Mouse (Mus musculus) neutrophil, adult 5-6 weeks (primary cell): ENCODE measurements around the gene Zgrf1. TPM values are rescaled to one million over a fixed set of nuclear protein-coding genes. Genes with fewer than 3 reads are reported as not detected.

Source experiments
- ATAC-seq: fragments of 151-379, 151-347 bp; 2 replicates; pipeline ENCODE4 v1.8.0; 2017; ENCODE audit warnings: mild to moderate bottlenecking, moderate TSS enrichment; ENCODE audit not compliant: insufficient number of reproducible peaks, poor library complexity, low FRiP score, severe bottlenecking; ENCODE audit errors: extremely low read depth
- total RNA-seq: library from RNA; stranded (forward); fragments of 200-1000 nt; gene quantifications from 2 replicates; pipeline ENCODE4 v1.2.3, GENCODE M21; 2017

Gene Zgrf1
- total RNA-seq, 1 experiment from 2014 or later = 4.5 TPM

DNA sequence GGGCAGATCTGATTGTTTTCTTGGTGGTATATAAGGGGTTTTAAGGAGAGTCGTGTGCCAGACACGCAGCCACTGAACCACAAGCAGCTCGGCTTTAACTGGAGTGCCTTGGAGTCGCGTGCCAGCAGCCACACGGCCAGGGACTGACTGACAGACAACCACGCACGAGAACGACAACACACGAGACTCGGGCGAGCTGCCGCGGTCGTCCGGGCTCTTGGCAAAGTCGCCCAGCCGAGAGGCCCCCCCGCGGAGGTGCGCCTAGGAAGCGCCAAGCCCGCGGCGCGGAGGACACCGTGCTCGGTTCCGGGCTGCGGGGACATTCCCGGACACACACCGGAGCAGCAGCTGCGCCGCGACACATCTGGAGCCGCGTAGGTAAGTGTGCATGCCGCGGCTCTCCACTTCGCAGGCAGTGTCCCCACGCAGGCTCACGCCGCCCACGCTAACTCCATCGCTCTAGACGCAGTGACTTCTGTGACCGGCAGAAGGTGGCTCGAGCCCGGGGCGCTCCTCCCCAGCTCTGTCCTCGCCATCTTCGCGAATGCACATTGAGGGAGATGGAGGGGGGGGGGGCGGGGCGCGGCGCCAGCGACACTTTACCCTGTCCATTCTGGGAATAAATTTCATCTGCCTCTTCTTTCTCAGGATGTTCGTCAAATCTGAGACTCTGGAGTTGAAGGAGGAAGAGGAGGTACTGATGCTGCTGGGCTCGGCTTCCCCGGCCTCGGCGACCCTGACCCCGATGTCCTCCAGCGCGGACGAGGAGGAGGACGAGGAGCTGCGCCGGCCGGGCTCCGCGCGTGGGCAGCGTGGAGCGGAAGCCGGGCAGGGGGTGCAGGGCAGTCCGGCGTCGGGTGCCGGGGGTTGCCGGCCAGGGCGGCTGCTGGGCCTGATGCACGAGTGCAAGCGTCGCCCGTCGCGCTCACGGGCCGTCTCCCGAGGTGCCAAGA lies 80.1 kb downstream of the Zgrf1 start, which contains the start of gene Neurog2:
Gene Neurog2 (plus strand): TSS at position 56 of the 953 bp plus-strand sequence.
- peak; percentile 31; the same call in 1 of the 2 replicates for ATAC-seq

DNA sequence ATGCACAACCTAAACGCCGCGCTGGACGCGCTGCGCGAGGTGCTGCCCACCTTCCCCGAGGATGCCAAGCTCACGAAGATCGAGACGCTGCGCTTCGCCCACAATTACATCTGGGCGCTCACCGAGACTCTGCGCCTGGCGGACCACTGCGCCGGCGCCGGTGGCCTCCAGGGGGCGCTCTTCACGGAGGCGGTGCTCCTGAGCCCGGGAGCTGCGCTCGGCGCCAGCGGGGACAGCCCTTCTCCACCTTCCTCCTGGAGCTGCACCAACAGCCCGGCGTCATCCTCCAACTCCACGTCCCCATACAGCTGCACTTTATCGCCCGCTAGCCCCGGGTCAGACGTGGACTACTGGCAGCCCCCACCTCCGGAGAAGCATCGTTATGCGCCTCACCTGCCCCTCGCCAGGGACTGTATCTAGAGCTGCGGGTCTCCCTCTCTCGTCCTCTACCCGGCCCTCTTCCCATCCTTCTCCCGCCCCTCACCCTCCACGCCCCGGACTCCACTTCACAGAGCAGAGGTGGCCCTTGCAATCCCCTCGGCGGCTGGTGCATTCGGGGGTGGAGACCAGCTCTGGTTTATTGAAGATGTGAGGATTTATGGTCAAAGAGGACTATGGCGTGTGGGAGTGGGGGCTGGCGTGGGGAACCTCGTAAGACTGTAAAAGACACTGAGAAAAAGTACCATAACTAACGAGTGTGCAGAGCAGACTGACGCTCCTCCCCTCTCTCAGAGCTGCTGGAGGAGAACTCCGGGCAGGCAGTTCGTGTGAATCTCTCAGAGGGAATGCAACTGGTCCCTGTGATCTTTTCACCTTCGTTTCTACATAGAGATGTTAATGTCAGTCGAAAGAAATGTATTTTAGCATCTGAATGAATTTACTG lies 81.1 kb downstream of the Zgrf1 start:
- ATAC-seq = peak; percentile 56

DNA sequence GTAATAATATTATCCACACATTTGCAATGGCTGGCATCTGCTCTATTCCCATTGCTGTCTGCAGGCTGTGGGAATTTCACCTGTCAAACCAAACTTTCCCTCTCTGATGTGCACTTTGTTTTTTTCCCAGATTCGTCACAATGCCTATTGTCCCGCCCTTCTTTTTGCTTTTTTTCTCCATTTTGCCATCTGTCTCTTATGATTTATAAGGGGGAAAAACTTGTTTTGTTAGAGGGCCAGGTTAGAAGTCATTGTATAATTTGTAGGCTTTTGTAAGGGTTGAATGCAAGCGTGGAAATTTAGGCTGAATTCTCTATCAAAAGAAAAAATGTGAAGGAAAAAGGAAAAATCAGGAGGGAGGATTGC lies 81.7 kb downstream of the Zgrf1 start:
- ATAC-seq = no peak

DNA sequence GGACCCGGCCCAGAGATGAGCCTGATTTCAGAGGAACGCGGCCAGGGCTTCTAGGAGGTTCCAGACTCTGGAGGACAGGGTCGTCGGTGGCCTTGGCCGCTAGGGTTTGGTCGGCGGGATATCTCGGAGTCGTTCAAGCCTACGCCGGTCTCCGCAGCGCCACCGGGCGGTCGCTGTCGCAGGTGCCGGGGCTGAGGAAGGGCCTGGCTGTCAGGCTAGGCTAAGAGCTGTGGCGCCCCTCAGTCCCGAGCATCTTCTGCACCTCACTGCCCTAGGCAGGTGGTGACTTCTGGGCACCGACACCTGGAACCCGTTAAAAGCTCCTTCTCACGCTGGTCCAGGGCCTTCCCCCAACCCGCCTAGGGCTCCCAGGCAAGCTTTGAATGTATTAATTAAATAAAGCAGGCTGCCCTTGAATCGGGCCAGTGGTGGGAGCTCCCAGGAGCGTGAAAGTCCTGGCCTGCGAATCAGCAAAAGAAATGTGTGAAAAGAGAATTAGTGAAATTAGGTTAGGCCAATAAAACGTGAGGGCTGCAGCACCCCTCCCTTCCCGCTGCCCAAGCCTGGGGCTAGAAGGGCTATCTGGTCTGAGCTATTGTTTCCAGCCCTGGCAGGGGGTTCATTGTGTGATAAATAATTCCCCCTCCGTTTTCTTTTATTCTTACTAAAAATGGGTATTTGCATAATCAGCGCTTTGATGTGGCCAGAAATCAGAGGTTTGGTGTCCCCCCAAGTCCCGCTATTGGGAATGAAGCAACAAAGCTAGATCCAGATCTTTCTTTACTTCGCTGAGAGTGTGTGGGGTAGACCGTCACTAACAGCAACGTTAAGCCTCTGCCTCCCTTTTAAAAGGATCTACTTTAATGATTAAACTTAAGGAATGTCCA lies 86.8 kb downstream of the Zgrf1 start:
- ATAC-seq = peak; percentile 56; the same call in 1 of the 2 replicates

DNA sequence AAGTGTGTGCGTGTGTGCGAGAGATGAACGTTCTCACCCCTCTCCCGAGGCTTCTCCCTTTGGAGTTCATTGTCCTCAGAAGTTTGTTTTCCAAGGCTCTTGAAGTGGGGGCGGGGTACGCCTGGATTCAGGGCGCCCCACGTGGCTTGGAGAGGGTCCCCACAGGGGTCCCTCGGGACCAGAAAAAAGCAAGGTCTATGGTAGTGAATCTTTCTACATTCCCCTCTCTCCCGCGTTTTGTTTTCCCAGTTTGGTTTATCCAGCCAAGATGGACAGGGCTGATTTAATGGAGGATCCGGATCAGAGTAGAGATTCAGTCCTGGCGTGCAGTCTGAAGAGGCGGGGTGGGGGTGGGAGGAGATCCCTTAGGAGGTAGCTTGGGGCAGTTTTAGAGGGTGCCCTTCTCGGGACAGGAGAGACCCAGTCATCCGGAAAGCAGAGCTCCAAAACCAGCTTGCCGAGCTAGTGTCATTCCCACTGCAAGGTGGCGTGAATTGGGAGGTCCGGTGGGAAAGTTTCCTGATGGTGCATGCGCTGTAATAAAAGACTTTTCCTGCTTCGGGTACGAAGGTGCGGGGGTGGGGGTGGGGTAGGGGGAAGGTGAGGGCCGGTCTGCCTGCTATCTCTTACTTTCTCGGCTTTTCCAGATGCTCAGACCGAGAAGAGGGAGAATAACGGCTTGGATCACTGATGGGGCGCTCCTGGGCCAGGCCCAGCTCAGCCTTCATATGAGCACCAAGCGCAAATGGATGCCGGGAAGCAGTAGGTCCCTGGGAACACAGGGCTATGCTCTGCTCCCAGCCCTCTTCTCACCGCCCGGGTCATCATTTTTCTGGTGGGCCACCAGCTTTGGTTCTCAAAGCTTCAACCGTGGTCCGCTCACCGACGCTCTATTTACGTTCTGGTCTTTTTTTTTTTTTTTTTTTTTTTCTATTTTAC lies 87.7 kb downstream of the Zgrf1 start:
- no peak for ATAC-seq

DNA sequence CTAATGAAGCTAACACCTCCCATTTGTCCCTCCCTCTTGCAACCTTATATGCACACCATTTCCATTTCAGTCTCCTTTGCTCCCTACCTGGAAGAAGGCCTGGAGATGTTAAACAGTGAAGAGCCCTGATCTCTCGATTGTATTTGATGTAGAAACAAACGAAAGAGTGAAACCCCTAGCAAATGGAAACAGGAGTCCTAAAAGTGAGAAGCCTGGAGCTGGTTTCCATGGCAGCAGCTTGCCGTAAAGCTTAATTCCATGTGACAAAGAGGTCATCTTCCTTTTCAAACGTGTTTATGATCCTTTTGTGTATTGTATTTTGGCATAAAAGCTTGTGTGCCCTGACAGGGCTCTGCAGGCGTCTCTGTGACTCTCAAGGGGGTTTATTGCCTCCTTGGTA lies 88.9 kb downstream of the Zgrf1 start:
- ATAC-seq = no peak

DNA sequence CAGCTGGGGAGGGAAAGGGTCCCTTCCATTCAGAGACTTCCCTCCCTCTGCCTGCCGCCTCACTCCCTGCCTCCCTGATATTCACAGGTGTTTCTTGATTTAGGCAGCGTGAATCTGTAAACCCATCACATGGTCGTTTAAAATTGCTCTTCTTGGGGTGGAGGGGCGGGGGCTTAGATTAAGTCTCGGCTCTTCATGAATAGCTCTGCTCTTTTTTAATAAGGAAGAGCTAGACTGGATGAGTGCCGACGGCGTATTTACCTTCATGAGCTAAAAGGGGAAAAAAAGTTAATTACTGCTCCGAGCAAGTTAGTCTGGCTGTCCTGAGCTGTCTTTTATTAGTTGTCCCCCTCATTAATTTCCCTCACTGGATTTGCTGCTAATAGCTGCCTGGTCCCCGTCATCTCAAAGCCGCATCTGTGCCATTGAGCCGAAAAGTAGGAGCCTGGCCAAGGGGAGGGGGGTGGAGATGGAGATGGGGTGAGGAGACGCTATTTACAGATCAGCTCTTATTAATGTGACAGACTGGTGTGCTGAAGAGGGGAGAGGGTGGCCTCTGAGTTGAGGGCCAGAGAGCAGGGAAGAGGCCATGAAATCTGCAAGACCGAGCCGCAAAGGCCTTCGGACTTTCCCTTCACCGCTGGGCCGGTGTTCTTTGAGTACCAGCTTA lies 93.0 kb downstream of the Zgrf1 start:
- ATAC-seq = no peak

DNA sequence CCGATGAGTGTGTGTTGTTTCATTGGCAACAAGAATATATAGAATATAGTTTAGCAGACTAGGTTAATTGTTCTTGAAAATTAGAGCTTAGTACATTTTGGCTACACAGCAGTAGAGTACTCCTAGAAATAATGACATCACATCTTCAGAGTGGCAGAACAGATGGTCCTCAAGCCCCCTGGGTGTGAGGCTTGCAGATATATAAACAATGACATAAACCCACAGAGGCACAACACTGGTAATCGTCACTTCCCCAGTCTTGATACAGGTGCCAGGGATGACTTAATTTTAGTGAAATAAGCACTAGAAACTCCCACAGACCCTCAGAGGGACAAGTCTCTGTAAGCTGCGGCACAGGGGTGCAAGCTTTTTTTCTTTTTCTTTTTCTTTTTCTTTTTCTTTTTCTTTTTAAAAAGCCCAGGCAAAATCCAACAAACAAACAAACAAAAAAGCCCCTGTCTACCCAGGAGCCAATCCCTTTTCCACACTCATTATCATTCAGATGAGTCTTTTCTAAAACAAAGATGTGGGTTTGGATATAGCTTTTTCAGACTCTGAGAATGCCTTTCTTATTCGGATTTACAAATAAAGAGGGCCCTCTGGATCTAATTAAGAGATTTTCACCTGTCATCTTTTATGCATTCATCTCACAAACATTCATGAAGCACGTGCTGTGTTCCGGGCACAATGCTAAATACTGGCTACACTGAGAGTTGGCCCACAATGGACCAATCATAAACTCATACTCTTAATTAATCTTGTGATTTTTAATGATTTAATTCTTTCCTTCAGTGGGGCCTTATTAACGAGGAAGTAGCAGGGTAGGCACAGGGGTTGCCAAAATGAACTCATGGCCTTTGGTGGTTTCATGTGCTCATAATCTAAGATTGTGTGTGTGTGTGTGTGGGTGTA lies 98.7 kb downstream of the Zgrf1 start:
- no peak for ATAC-seq

DNA sequence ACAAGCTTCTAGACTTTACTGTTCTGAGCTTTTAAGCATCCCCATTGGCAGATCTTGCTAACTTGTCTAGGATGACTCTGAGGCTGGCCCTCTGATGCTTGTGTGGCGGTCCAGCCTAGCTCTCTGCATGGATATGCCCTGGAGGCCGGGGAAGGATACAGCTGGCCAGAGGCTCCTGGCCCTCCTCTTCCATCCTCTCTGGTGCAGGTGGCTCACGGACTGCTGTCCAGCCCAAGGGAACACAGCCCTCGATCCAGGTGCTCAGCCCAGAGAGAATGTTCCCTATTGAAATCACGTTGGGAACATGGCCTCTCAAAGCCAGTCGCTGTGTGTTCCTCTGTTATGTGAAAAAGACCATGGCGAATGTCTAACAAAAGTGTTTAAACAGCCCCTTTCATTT lies 107.4 kb downstream of the Zgrf1 start:
- ATAC-seq = no peak

DNA sequence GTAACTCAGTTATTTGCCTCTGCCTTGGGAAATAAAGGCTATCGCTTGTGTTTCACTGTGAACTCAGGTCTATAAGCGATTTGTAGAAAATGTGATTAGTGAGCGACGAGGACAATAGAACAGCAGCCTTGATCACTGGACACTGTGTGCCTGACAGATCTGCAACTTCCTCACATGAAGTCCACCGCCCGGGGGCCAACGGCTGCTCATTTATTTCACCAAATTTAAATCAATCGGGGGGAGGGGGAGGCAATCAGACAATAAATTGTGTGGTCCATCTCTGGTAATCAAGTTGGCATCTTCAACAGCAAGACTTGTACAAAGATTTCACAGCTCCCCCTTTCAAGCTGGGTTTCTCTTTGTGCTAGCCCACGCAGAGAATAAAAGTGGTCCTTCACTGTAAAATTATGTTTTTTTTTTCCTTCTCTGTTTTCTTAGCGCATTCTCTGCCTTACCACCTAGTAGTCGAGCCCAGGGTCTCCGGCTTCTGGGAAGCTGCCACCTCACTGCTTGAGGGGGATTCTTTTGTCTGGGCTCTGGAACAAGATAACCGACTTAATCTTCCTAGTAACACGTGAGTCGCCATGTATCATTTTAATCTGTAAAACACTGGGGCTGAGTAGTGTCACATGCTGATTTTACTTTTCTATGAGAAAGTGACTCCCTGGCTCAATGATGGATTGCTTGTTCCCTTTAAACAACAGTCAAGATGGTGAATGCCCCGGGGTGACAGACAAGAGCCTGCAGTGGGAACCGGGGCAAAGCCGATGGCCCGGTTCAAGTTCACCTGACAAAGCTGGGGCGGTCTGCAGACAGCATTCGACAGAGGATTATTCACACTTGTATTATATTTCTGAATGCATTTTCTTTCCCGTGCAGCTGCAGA lies 108.6 kb downstream of the Zgrf1 start:
- no peak for ATAC-seq

Other genes starting within 250 kb of the Zgrf1 start
- gene Ank2, start 54.1 kb upstream of the Zgrf1 start, total RNA-seq = 0.12 TPM in 1 of 2 replicates, not detected in the other
- 42.8 and 44.2 TPM in 2 replicates for gene Larp7, start 140 bp upstream of the Zgrf1 start, total RNA-seq
- gene Neurog2, start 79.6 kb downstream of the Zgrf1 start, total RNA-seq = not detected in 2 replicates
- 2.9 and 4.9 TPM in 2 replicates for gene Alpk1, start 227.0 kb downstream of the Zgrf1 start, total RNA-seq
- 32.7 and 33.5 TPM in 2 replicates for gene Tifa, start 236.3 kb downstream of the Zgrf1 start, total RNA-seq